Mouse (Mus musculus) megakaryocyte-erythroid progenitor cell, adult 5 weeks (primary cell): ENCODE data around the gene Mr1. TPM values are rescaled to one million over a fixed set of nuclear protein-coding genes. Genes with fewer than 3 reads are reported as not detected.

Experiments used
- polyA plus RNA-seq: library from polyadenylated mRNA; stranded (reverse); fragments of >175 nt; gene quantifications from 2 replicates; pipeline ENCODE4 v1.2.3, GENCODE M21; 2012

The Mr1 gene
- 0.34 and 0.67 TPM in 2 replicates for polyA plus RNA-seq

GRCm38 (mm10) chr1:155146572-155146980 lies at the start of gene Mr1:
Gene Mr1 (minus strand): TSS chr1:155146814.

GRCm38 (mm10) chr1:155158141-155158969 lies 11.7 kb upstream of the Mr1 start, which contains the start of gene Stx6:
Gene Stx6 (plus strand): TSS chr1:155158715.

GRCm38 (mm10) chr1:155099280-155099848 lies 47.2 kb downstream of the Mr1 start, which contains the start of gene Ier5:
Gene Ier5 (minus strand): TSS chr1:155099636.

Other genes starting within 250 kb of the Mr1 start
- gene Ier5, start 47.2 kb downstream of the Mr1 start, polyA plus RNA-seq, result 48.7 and 73.9 TPM in 2 replicates
- gene Stx6, start 11.9 kb upstream of the Mr1 start, polyA plus RNA-seq, result 82.3 and 91.7 TPM in 2 replicates
- gene BC034090, start 97.6 kb upstream of the Mr1 start, polyA plus RNA-seq, result 0.37 and 0.49 TPM in 2 replicates